Mouse (Mus musculus) kidney, adult 2 months (tissue): ENCODE data around the gene Dock7.
"Not testable (repeated sequence)": the region's sequence is repeated elsewhere in the genome, so short reads cannot be mapped to it uniquely, and the experiment has no call there.

ENCODE experiments used
- CTCF ChIP-seq: fragments of 200-500 bp; conservative IDR thresholded peaks from 2 replicates; pipeline ENCODE4 v1.5.1; 2011; ENCODE audit warnings: low read depth, mild to moderate bottlenecking, control low read depth, low read length, moderate library complexity, mixed read lengths; ENCODE audit not compliant: insufficient read depth, insufficient read length
- POLR2A ChIP-seq: fragments of 200-500 bp; IDR thresholded peaks from one replicate; pipeline ENCODE4 v1.6.1; 2011; ENCODE audit warnings: low read depth, low read length, control low read depth

DNA sequence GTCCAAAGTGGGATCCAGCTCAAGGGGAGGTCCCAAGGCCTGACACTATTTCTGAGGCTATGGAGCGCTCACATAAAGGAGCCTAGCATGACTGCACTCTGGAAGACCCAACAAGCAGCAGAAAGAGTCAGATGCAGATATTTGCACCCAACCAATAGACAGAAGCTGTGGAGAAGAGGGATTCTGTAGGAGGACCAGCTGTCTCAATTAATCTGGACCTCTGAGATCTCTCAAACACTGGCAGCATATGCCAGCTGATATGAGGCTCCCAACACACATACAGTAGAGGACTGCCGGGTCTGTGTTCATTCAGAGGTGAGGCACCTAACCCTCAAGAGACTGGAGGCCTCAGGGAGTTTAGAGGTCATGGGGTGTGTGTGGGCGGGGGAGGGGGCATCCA, 140.7 kb downstream of the Dock7 start:
- not testable (repeated sequence) for TF ChIP-seq POLR2A, CTCF
